Mouse (Mus musculus) stomach, embryonic 14.5 days (tissue): ENCODE measurements around the gene Map4k4. TPM values are rescaled to one million over a fixed set of nuclear protein-coding genes. Genes with fewer than 3 reads are reported as not detected.

ENCODE experiments used
- ATAC-seq: fragments of 200-750 bp; cut with Nextera tagmentation; 2 replicates; pipeline ENCODE4 v1.8.0; 2017; ENCODE audit warnings: low read depth, moderate TSS enrichment; ENCODE audit not compliant: insufficient number of reproducible peaks, insufficient read depth, low FRiP score
- H3K27ac ChIP-seq: fragments of 300-500 bp; sonication (generic); 2 replicates; pipeline ENCODE4 v1.5.1; 2014; ENCODE audit warnings: mild to moderate bottlenecking, low read length, moderate library complexity, mixed read lengths
- H3K27me3 ChIP-seq: fragments of 300-500 bp; sonication (generic); 2 replicates; pipeline ENCODE4 v1.6.1; 2014; ENCODE audit warnings: low read length, control low read depth, mixed read lengths; ENCODE audit not compliant: control insufficient read depth, insufficient read depth
- H3K36me3 ChIP-seq: fragments of 300-500 bp; sonication (generic); 2 replicates; pipeline ENCODE4 v1.6.1; 2014; ENCODE audit warnings: mild to moderate bottlenecking, control low read depth, low read length, moderate library complexity, mixed read lengths; ENCODE audit not compliant: control insufficient read depth, insufficient read depth
- H3K4me1 ChIP-seq: fragments of 300-500 bp; sonication (generic); 2 replicates; pipeline ENCODE4 v1.6.1; 2014; ENCODE audit warnings: low read length, control low read depth, mixed read lengths; ENCODE audit not compliant: control insufficient read depth, insufficient read depth
- H3K4me2 ChIP-seq: fragments of 300-500 bp; sonication (generic); replicated peaks from 2 replicates; pipeline ENCODE4 v1.6.1; 2014; ENCODE audit warnings: low read depth, low read length, control low read depth
- H3K4me3 ChIP-seq: fragments of 300-500 bp; sonication (generic); 2 replicates; pipeline ENCODE4 v1.5.1; 2014; ENCODE audit warnings: low read depth, low read length, control low read depth
- H3K9ac ChIP-seq: fragments of 300-500 bp; sonication (generic); replicated peaks from 2 replicates; pipeline ENCODE4 v1.6.1; 2014; ENCODE audit warnings: low read depth, mild to moderate bottlenecking, control low read depth, low read length, moderate library complexity, mixed read lengths
- H3K9me3 ChIP-seq: fragments of 300-500 bp; sonication (generic); 2 replicates; pipeline ENCODE4 v1.6.1; 2016; ENCODE audit warnings: low read depth, low read length, control low read depth; ENCODE audit not compliant: control insufficient read depth
- WGBS: fragments of 180-500 bp; shearing (Covaris S2); extraction: QIAGEN DNeasy Blood & Tissue Kit; methylation state at CpG from one replicate; pipeline ENCODE4 v1.1.7; 2014; 5-methylcytosine and 5-hydroxymethylcytosine counted together
- polyA plus RNA-seq: library from polyadenylated mRNA; unstranded; fragments of >200 nt; fragmentation: Nextera tagmentation; extraction: Ambion mirVana; gene quantifications from 2 replicates; pipeline ENCODE4 v1.2.1, GENCODE M21; 2014

Gene Map4k4
- polyA plus RNA-seq, 1 experiment from 2014 or later, result 42.6 TPM

DNA sequence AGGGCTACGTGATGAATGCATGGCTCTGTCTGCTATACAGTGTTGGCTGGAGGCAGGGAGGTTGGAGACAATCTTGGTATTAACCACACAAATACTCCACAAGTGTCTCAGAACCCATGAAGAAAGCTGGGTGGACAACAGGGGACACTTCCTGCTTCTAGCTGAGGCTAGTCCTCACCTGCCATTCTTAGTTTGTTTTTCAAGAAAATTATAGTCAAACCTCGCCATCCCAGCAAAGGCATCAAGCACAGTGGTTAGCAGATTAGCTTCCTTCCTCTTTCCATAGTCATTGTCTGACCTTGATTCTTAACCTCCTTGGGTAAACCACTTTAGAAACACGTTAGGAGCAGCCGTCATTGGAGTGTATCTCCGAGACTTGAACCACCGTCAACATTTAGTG, 145.0 kb downstream of the Map4k4 start:
- H3K27me3 ChIP-seq, result no peaks in the 10 kb centered on the region
- no peak for ATAC-seq
- H3K9ac ChIP-seq, result no peak overlapping the region
- H3K27ac ChIP-seq, result no peak overlapping the region
- no peaks in the 10 kb centered on the region for H3K9me3 ChIP-seq
- no peaks in the 10 kb centered on the region for H3K36me3 ChIP-seq
- H3K4me2 ChIP-seq, result no peak overlapping the region
- no peak overlapping the region for H3K4me3 ChIP-seq
- 65% methylated on average over 6 of the region's 6 CpGs for WGBS
- no peaks in the 10 kb centered on the region for H3K4me1 ChIP-seq

DNA sequence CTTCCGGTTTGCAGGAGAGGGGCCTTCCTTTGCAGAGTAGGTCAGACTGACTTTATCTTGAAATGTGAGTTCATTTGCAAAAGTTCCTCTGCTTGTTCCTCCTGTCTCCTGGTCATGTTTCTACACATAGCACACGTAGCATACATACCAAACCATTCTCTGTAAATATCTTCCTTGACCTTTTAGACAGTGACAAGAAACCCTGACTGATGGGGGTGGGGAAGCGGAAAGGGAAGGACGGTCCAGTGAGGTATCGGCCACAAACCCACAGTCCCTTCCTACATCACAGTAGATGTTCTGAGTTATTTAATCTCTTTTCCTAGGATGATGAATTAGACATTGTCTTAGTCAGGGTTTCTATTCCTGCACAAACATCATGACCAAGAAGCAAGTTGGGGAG, 145.9 kb downstream of the Map4k4 start:
- Histone ChIP-seq H3K4me3 (no peak overlapping the region), H3K9me3 (no peaks in the 10 kb centered on the region), H3K9ac (no peak overlapping the region), H3K36me3 (no peaks in the 10 kb centered on the region), H3K27ac (no peak overlapping the region), H3K27me3 (no peaks in the 10 kb centered on the region), H3K4me2 (no peak overlapping the region), H3K4me1 (no peaks in the 10 kb centered on the region)
- ATAC-seq, result no peak
- 76% methylated on average over 5 of the region's 5 CpGs for WGBS

DNA sequence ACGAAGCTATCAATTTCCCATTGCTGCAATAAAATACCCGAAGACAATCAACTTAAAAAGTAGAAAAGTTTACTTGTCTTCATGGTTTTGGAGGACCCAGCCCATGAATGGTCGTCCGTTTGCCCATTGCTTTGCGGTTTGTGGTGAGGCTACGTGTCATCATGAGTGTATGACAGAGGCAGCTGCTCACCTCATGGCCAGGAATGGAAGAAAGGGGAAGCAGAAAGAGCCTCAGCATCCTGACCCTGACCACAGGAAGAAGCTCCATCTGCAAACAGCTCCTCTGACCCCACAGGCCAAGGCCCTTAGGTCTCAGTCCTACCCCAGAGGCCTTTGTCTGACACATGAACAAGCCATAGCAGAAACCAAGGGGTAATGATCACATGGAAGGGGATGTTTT, 150.4 kb downstream of the Map4k4 start:
- Histone ChIP-seq H3K9ac (no peak overlapping the region), H3K36me3 (no peaks in the 10 kb centered on the region), H3K27ac (no peak overlapping the region), H3K27me3 (no peaks in the 10 kb centered on the region), H3K9me3 (no peaks in the 10 kb centered on the region), H3K4me3 (no peak overlapping the region), H3K4me2 (no peak overlapping the region), H3K4me1 (no peaks in the 10 kb centered on the region)
- WGBS, result 89% methylated on average over 6 of the region's 6 CpGs
- no peak for ATAC-seq

- Histone ChIP-seq H3K4me1 (no peaks in the 10 kb centered on the region), H3K4me2 (no peak overlapping the region), H3K9me3 (no peaks in the 10 kb centered on the region), H3K9ac (no peak overlapping the region), H3K36me3 (no peaks in the 10 kb centered on the region), H3K27ac (no peak overlapping the region), H3K27me3 (no peaks in the 10 kb centered on the region), H3K4me3 (no peak overlapping the region)
- ATAC-seq, result no peak
- WGBS, result 57% methylated on average over 8 of the region's 8 CpGs
Measured at GRCm38 (mm10) chr1:40052156-40052555, 151.4 kb downstream of the Map4k4 start.

DNA sequence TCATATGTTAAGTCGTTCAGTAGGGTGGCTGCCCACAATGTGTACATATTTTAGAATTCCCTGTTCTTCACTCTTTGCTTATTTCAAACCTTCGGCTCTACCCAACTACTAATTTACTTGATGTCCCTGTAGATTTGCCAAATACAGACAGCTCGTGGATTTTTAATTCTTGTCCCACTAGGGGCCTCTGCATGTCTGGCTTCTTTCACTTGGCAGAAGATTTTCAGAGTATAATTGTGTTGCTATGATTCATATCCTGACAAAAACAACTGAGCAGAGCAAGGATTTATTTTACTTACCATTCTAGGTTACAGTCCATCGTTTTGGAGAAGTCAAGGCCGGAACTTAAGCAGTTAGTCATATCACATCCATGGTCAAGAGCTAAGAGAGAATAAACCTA, 152.4 kb downstream of the Map4k4 start:
- Histone ChIP-seq H3K4me1 (no peaks in the 10 kb centered on the region), H3K27me3 (no peaks in the 10 kb centered on the region), H3K27ac (no peak overlapping the region), H3K36me3 (no peaks in the 10 kb centered on the region), H3K9me3 (no peaks in the 10 kb centered on the region), H3K9ac (no peak overlapping the region), H3K4me2 (no peak overlapping the region), H3K4me3 (no peak overlapping the region)
- no peak for ATAC-seq
- WGBS, result 72% methylated on average over 5 of the region's 5 CpGs

DNA sequence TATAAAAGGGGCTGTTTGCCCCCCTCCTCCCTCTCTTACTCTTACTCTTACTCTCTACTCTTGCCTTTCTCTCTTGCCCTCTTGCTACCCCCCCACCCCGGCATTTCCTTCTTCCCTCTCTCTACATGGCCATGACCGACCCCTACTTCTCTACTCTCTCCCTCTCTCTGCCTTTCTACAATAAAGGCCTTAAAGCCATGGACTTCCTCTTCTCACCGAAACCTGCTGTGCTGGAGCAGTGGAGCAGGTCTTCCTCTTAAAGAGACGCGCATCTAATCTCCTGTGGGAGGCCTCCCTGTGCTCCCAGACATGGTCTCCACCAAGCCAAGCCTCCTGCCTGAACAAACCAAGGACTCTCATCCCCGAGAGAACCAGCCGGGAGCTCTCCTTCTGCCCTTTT, 154.3 kb downstream of the Map4k4 start:
- H3K4me3 ChIP-seq, result no peak overlapping the region
- ATAC-seq, result no peak
- no peaks in the 10 kb centered on the region for H3K36me3 ChIP-seq
- H3K27me3 ChIP-seq, result no peaks in the 10 kb centered on the region
- no peaks in the 10 kb centered on the region for H3K4me1 ChIP-seq
- no peak overlapping the region for H3K4me2 ChIP-seq
- no peaks in the 10 kb centered on the region for H3K9me3 ChIP-seq
- H3K9ac ChIP-seq, result no peak overlapping the region
- no peak overlapping the region for H3K27ac ChIP-seq
- WGBS, result 86% methylated on average over 7 of the region's 7 CpGs

DNA sequence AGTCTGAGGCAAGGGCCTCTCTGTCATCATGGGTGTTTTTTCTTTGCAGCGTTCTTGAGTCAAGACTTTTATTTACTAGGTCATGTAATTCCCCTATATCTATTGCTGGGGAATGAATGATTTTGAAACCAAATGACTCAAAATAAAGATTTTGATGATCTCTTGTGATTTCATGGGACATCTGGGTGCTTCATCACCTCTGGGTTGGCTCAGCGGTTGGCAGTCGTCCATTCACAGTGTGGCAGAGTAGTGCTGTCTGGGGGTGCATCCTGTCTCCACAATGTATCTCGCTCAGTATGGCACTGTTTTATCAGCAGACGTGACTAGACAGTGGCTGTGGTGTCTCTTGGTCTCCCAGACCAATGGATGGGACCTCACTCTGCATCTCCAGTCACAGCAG, 155.2 kb downstream of the Map4k4 start:
- H3K36me3 ChIP-seq, result no peaks in the 10 kb centered on the region
- H3K4me1 ChIP-seq, result no peaks in the 10 kb centered on the region
- H3K9me3 ChIP-seq, result no peaks in the 10 kb centered on the region
- H3K27me3 ChIP-seq, result no peaks in the 10 kb centered on the region
- WGBS, result 93% methylated on average over 5 of the region's 5 CpGs
- no peak overlapping the region for H3K27ac ChIP-seq
- H3K4me3 ChIP-seq, result no peak overlapping the region
- H3K9ac ChIP-seq, result no peak overlapping the region
- H3K4me2 ChIP-seq, result no peak overlapping the region
- no peak for ATAC-seq

DNA sequence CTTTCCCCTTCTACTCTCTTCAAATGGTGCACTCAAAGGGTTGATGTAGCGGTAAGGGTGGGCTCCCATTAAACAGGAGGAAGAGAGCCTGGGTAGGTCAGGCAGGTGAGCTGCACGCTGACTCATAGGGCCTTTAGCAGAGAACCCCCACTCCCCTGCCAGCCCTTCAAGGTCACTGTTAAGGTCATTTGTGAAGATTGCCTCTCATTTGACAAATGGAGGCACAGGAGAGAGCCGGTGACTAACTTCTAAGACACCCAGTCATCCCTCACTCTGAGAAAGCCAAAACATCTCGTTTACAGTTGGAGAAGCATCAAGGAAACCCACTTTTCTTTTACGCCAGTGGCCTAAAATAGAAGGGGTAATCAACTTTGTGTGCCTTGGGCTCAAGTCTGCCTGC, 156.6 kb downstream of the Map4k4 start:
- no peak overlapping the region for H3K4me2 ChIP-seq
- no peaks in the 10 kb centered on the region for H3K27me3 ChIP-seq
- 62% methylated on average over 5 of the region's 5 CpGs for WGBS
- no peak overlapping the region for H3K9ac ChIP-seq
- H3K4me1 ChIP-seq, result no peaks in the 10 kb centered on the region
- ATAC-seq, result no peak
- H3K36me3 ChIP-seq, result no peaks in the 10 kb centered on the region
- no peak overlapping the region for H3K27ac ChIP-seq
- no peaks in the 10 kb centered on the region for H3K9me3 ChIP-seq
- H3K4me3 ChIP-seq, result no peak overlapping the region

GRCm38 (mm10) chr1:40058013-40058412, 157.3 kb downstream of the Map4k4 start:
- Histone ChIP-seq H3K27me3 (no peaks in the 10 kb centered on the region), H3K4me2 (no peak overlapping the region), H3K4me1 (no peaks in the 10 kb centered on the region), H3K4me3 (no peak overlapping the region), H3K27ac (no peak overlapping the region), H3K9me3 (no peaks in the 10 kb centered on the region), H3K9ac (no peak overlapping the region), H3K36me3 (no peaks in the 10 kb centered on the region)
- 47% methylated on average over 11 of the region's 11 CpGs for WGBS
- ATAC-seq, result no peak
